Comparison of ENCODE assay signal across 10 mouse cellular contexts in genomic region chr10:19613111-19613753, GRCm38 (mm10). TPM values are rescaled to one million over a fixed set of nuclear protein-coding genes. Genes with fewer than 3 reads are reported as not detected.
A peak's percentile ranks its signal among the peaks of the same experiment; 100 is the strongest.
DNase-seq lines count a peak whose midpoint lies in the region; ATAC-seq and TF ChIP-seq lines count a peak whose summit lies in the region.
"Had no signal": no experiment of that assay in that cellular context is flagged by ENCODE, and none has a peak within 500 bp of the region (broad histone marks: within the 10 kb centered on the region; RNA-seq: fewer than 3 reads in every experiment).

No protein-coding gene starts in this region.

- H3K4me1 ChIP-seq in intestine, embryonic 14.5 days (replicated peaks; ENCODE audit: control insufficient read depth, insufficient read depth, low read length), result peaks cover 7% of the 10 kb centered on the region; the same call in 1 of the 2 replicates
- H3K4me1 ChIP-seq in intestine, postnatal 0 days (replicated peaks; ENCODE audit: control insufficient read depth, insufficient read depth, low read length), result no peaks in the 10 kb centered on the region
- peaks cover 12% of the 10 kb centered on the region for H3K4me1 ChIP-seq in limb, embryonic 14.5 days (ENCODE audit: control insufficient read depth, insufficient read depth, low read length)
- H3K4me1 ChIP-seq in midbrain, postnatal 0 days (ENCODE audit: insufficient read depth, low read length), result no peaks in the 10 kb centered on the region

- WGBS in intestine, embryonic 14.5 days, result 32% methylated on average over 7 of the region's 7 CpGs
- WGBS in intestine, postnatal 0 days, result 43% methylated on average over 7 of the region's 7 CpGs
- WGBS in limb, embryonic 14.5 days, result 34% methylated on average over 7 of the region's 7 CpGs
- WGBS in midbrain, postnatal 0 days, result 59% methylated on average over 7 of the region's 7 CpGs

- no peak for TF ChIP-seq POLR2A in limb, embryonic 14.5 days (IDR thresholded peaks at IDR 0.05; ENCODE audit: borderline replicate concordance, extremely low read depth, insufficient read depth, insufficient read length)

- no peak for TF ChIP-seq CTCF in intestine, postnatal 0 days (IDR thresholded peaks at IDR 0.05; ENCODE audit: low read depth)
- TF ChIP-seq CTCF in midbrain, postnatal 0 days (IDR thresholded peaks at IDR 0.05), result no peak

- DNase-seq in intestine, embryonic 14.5 days (ENCODE audit: low spot score), result no peak
- DNase-seq in fibroblast of lung, adult 2 months (ENCODE audit: low read depth), result peak; percentile 54
- peak; percentile 32 for DNase-seq in limb, embryonic 14.5 days (ENCODE audit: low spot score)
- DNase-seq in skeletal muscle tissue, adult 2 months (ENCODE audit: low read depth, low spot score), result peak; percentile 36
- no peak for DNase-seq in right cerebral cortex, postnatal 36 days (ENCODE audit: low spot score in 2 of 2)
- no peak for DNase-seq in midbrain, postnatal 0 days (ENCODE audit: low spot score)

- H3K27ac ChIP-seq in intestine, embryonic 14.5 days (ENCODE audit: low read depth), result peak overlapping the region; percentile 55; the same call in 1 of the 2 replicates
- H3K27ac ChIP-seq in intestine, postnatal 0 days (ENCODE audit: low read depth, low read length), result no peak overlapping the region
- peak overlapping the region; percentile 67 for H3K27ac ChIP-seq in limb, embryonic 14.5 days (replicated peaks; ENCODE audit: low read depth, low read length)
- no peak overlapping the region for H3K27ac ChIP-seq in midbrain, postnatal 0 days (ENCODE audit: low read depth, low read length)

- H3K4me3 ChIP-seq in intestine, embryonic 14.5 days (ENCODE audit: low read depth, low read length), result no peak overlapping the region
- no peak overlapping the region for H3K4me3 ChIP-seq in intestine, postnatal 0 days (ENCODE audit: low read depth, low read length)
- H3K4me3 ChIP-seq in limb, embryonic 14.5 days (replicated peaks; ENCODE audit: low read length), result no peak overlapping the region
- H3K4me3 ChIP-seq in midbrain, postnatal 0 days (ENCODE audit: low read depth, low read length), result no peak overlapping the region

- no peaks in the 10 kb centered on the region for H3K27me3 ChIP-seq in intestine, embryonic 14.5 days (replicated peaks; ENCODE audit: control insufficient read depth, insufficient read depth, low read length)
- no peaks in the 10 kb centered on the region for H3K27me3 ChIP-seq in intestine, postnatal 0 days (replicated peaks; ENCODE audit: control insufficient read depth, insufficient read depth, low read length)
- H3K27me3 ChIP-seq in limb, embryonic 14.5 days (ENCODE audit: control insufficient read depth, insufficient read depth, low read length), result no peaks in the 10 kb centered on the region
- H3K27me3 ChIP-seq in midbrain, postnatal 0 days (ENCODE audit: insufficient read depth, low read length), result no peaks in the 10 kb centered on the region

- peaks cover 25% of the 10 kb centered on the region for H3K36me3 ChIP-seq in intestine, embryonic 14.5 days (ENCODE audit: control insufficient read depth, insufficient read depth, low read length)
- H3K36me3 ChIP-seq in intestine, postnatal 0 days (ENCODE audit: control insufficient read depth, insufficient read depth), result peaks cover 23% of the 10 kb centered on the region; the same call in 1 of the 2 replicates
- H3K36me3 ChIP-seq in limb, embryonic 14.5 days (ENCODE audit: control insufficient read depth, insufficient read depth, low read length), result peaks cover 13% of the 10 kb centered on the region
- 0 out of 2 replicates have a peak, but pooled peaks cover 3% of the 10 kb centered on the region for H3K36me3 ChIP-seq in midbrain, postnatal 0 days (ENCODE audit: insufficient read depth, low read length)

- H3K4me2 ChIP-seq in intestine, embryonic 14.5 days (ENCODE audit: low read length), result no peak overlapping the region
- no peak overlapping the region for H3K4me2 ChIP-seq in intestine, postnatal 0 days (replicated peaks; ENCODE audit: low read depth)
- no peak overlapping the region for H3K4me2 ChIP-seq in limb, embryonic 14.5 days (replicated peaks; ENCODE audit: low read depth, low read length, severe bottlenecking)
- H3K4me2 ChIP-seq in midbrain, postnatal 0 days (ENCODE audit: low read depth, low read length, poor library complexity, severe bottlenecking), result no peak overlapping the region

- ATAC-seq in intestine, embryonic 14.5 days (replicated peaks; ENCODE audit: low FRiP score, low TSS enrichment, low read depth), result no peak
- ATAC-seq in intestine, postnatal 0 days, result no peak
- ATAC-seq in limb, embryonic 14.5 days (ENCODE audit: low FRiP score, low read depth), result peak; percentile 63
- ATAC-seq in midbrain, postnatal 0 days (ENCODE audit: low FRiP score), result no peak
- ATAC-seq in monocyte, adult 5-6 weeks (replicated peaks; ENCODE audit: insufficient number of reproducible peaks, low FRiP score, low TSS enrichment, poor library complexity, severe bottlenecking), result no peak; the same call in 1 of the 2 replicates

- H3K9ac ChIP-seq in intestine, embryonic 14.5 days (ENCODE audit: low read length), result no peak overlapping the region
- H3K9ac ChIP-seq in intestine, postnatal 0 days (ENCODE audit: low read depth, low read length), result no peak overlapping the region
- no peak overlapping the region for H3K9ac ChIP-seq in limb, embryonic 14.5 days (ENCODE audit: low read depth, low read length, severe bottlenecking)
- H3K9ac ChIP-seq in midbrain, postnatal 0 days (replicated peaks; ENCODE audit: low read length, poor library complexity, severe bottlenecking), result no peak overlapping the region

- H3K9me3 ChIP-seq in intestine, embryonic 14.5 days (ENCODE audit: control insufficient read depth, low read length), result no peaks in the 10 kb centered on the region
- H3K9me3 ChIP-seq in intestine, postnatal 0 days (ENCODE audit: control insufficient read depth), result no peaks in the 10 kb centered on the region
- no peaks in the 10 kb centered on the region for H3K9me3 ChIP-seq in limb, embryonic 14.5 days (ENCODE audit: control insufficient read depth, low read length)
- H3K9me3 ChIP-seq in midbrain, postnatal 0 days (ENCODE audit: low read length), result no peaks in the 10 kb centered on the region

RNA-seq across cellular contexts. Expression of gene Il22ra2, which starts 8.6 kb away (rescaled TPM):
- polyA plus RNA-seq in intestine, embryonic 14.5 days (2014; fragmentation: Nextera tagmentation; extraction: Ambion mirVana), result not detected in 2 replicates
- 0.12 and 0.18 TPM in 2 replicates for polyA plus RNA-seq in intestine, postnatal 0 days (2015; fragmentation: Nextera tagmentation; extraction: Ambion mirVana)
- polyA plus RNA-seq in limb, embryonic 14.5 days (2012; rRNA removed), result 0.04 and 0.09 TPM in 2 replicates
- polyA plus RNA-seq in limb, embryonic 14.5 days (2014; fragmentation: Nextera tagmentation; extraction: Ambion mirVana), result not detected in 2 replicates
- 0.09 TPM in 1 of 2 replicates, not detected in the other for total RNA-seq in midbrain, postnatal 0 days (2014; rRNA removed)
- polyA plus RNA-seq in midbrain, postnatal 0 days (2015; fragmentation: Nextera tagmentation; extraction: Ambion mirVana), result not detected in 2 replicates
- 1.0 to 1.4 TPM in 2 of 3 replicates, not detected in the other for total RNA-seq in monocyte, adult 5-6 weeks (2017)
- total RNA-seq: ES-E14; heart, postnatal 36 days had no signal

RNA-seq across cellular contexts. Expression of gene Ifngr1, which starts 21.5 kb away (rescaled TPM):
- polyA plus RNA-seq in intestine, embryonic 14.5 days (2014; fragmentation: Nextera tagmentation; extraction: Ambion mirVana), result 82.2 and 85.2 TPM in 2 replicates
- polyA plus RNA-seq in intestine, postnatal 0 days (2015; fragmentation: Nextera tagmentation; extraction: Ambion mirVana), result 90.1 and 91.0 TPM in 2 replicates
- 26.2 and 28.2 TPM in 2 replicates for polyA plus RNA-seq in limb, embryonic 14.5 days (2012; rRNA removed)
- polyA plus RNA-seq in limb, embryonic 14.5 days (2014; fragmentation: Nextera tagmentation; extraction: Ambion mirVana), result 52.2 and 56.8 TPM in 2 replicates
- total RNA-seq in midbrain, postnatal 0 days (2014; rRNA removed), result 14.5 and 14.8 TPM in 2 replicates
- 22.4 and 24.7 TPM in 2 replicates for polyA plus RNA-seq in midbrain, postnatal 0 days (2015; fragmentation: Nextera tagmentation; extraction: Ambion mirVana)
- 1,014 to 1,366 TPM (median 1,192 TPM) in 3 replicates for total RNA-seq in monocyte, adult 5-6 weeks (2017)

Comparison
In these comparisons a context has a peak if more than half of its experiments do, and no peak if none do; other contexts are left out.
1. H3K27ac ChIP-seq: peak in intestine, embryonic 14.5 days (single experiment) and limb, embryonic 14.5 days (single experiment); none in intestine, postnatal 0 days (single experiment) and midbrain, postnatal 0 days (single experiment).
2. DNase-seq: peak in fibroblast of lung, adult 2 months (single experiment), limb, embryonic 14.5 days (single experiment) and skeletal muscle tissue, adult 2 months (single experiment); none in intestine, embryonic 14.5 days (single experiment), right cerebral cortex, postnatal 36 days (0 of 2) and midbrain, postnatal 0 days (single experiment).